In genomic region chr16:66005954-66006580, GRCm38 (mm10) we compare ENCODE assay signal across 9 mouse cellular contexts.
DNase-seq lines count a peak whose midpoint lies in the region; ATAC-seq and TF ChIP-seq lines count a peak whose summit lies in the region.
"Had no signal": no experiment of that assay in that cellular context is flagged by ENCODE, and none has a peak within 500 bp of the region (broad histone marks: within the 10 kb centered on the region; RNA-seq: fewer than 3 reads in every experiment).

No protein-coding gene starts in this region.

- no peaks in the 10 kb centered on the region for H3K9me3 ChIP-seq in kidney, embryonic 16.5 days (ENCODE audit: low read length)
- no peaks in the 10 kb centered on the region for H3K9me3 ChIP-seq in E14TG2a.4 (ENCODE audit: low read length)
- no peaks in the 10 kb centered on the region for H3K9me3 ChIP-seq in forebrain, embryonic 15.5 days
- H3K9me3 ChIP-seq: lung, embryonic 15.5 days had no signal

- 49% methylated on average over 7 of the region's 7 CpGs for WGBS in kidney, embryonic 16.5 days
- WGBS in forebrain, embryonic 15.5 days = 54% methylated on average over 7 of the region's 7 CpGs

- no peak for ATAC-seq in kidney, embryonic 16.5 days (ENCODE audit: low FRiP score, low TSS enrichment)
- peak; percentile 58; the same call in 1 of the 2 replicates for ATAC-seq in forebrain, embryonic 15.5 days (replicated peaks)
- no peak for ATAC-seq in inflammation-experienced regulatory T-cells, adult 6 months

- no peaks in the 10 kb centered on the region for H3K4me1 ChIP-seq in kidney, embryonic 16.5 days (ENCODE audit: insufficient read depth, low read length)
- no peaks in the 10 kb centered on the region for H3K4me1 ChIP-seq in E14TG2a.4 (replicated peaks; ENCODE audit: low read depth, low read length)
- no peaks in the 10 kb centered on the region for H3K4me1 ChIP-seq in forebrain, embryonic 15.5 days
- H3K4me1 ChIP-seq: lung, embryonic 15.5 days had no signal

- H3K4me3 ChIP-seq in kidney, embryonic 16.5 days (ENCODE audit: low read length) = no peak overlapping the region
- no peak overlapping the region for H3K4me3 ChIP-seq in E14TG2a.4 (replicated peaks; ENCODE audit: low read length)
- H3K4me3 ChIP-seq in forebrain, embryonic 15.5 days = no peak overlapping the region
- H3K4me3 ChIP-seq: lung, embryonic 15.5 days had no signal

- peak; percentile 69 for TF ChIP-seq CTCF in E14TG2a.4 (conservative IDR thresholded peaks at IDR 0.05; ENCODE audit: low read length)

- H3K27ac ChIP-seq in kidney, embryonic 16.5 days (ENCODE audit: low read length) = no peak overlapping the region
- H3K27ac ChIP-seq in forebrain, embryonic 15.5 days (replicated peaks) = no peak overlapping the region
- H3K27ac ChIP-seq: lung, embryonic 15.5 days had no signal

- H3K36me3 ChIP-seq in kidney, embryonic 16.5 days (ENCODE audit: insufficient read depth, low read length) = no peaks in the 10 kb centered on the region
- H3K36me3 ChIP-seq in E14TG2a.4 (ENCODE audit: insufficient read depth, low read length) = no peaks in the 10 kb centered on the region
- no peaks in the 10 kb centered on the region for H3K36me3 ChIP-seq in forebrain, embryonic 15.5 days
- H3K36me3 ChIP-seq: lung, embryonic 15.5 days had no signal

- H3K9ac ChIP-seq in kidney, embryonic 16.5 days (replicated peaks; ENCODE audit: low read length) = no peak overlapping the region
- H3K9ac ChIP-seq in forebrain, embryonic 15.5 days (replicated peaks) = no peak overlapping the region
- H3K9ac ChIP-seq: lung, embryonic 15.5 days had no signal

- no peak overlapping the region for H3K4me2 ChIP-seq in kidney, embryonic 16.5 days (replicated peaks; ENCODE audit: low read depth, low read length)
- H3K4me2 ChIP-seq in forebrain, embryonic 15.5 days (replicated peaks) = no peak overlapping the region
- H3K4me2 ChIP-seq: lung, embryonic 15.5 days had no signal

- DNase-seq in kidney, adult 18-20 months = peak; percentile 11
- peak; percentile 44 for DNase-seq in R1 (ENCODE audit: low read depth, low spot score)
- peak; percentile 11 to 66 for DNase-seq in layer of hippocampus, postnatal 25 days (ENCODE audit: extremely low spot score in 1 of 2, low spot score in 1 of 2)
- DNase-seq in right cerebral cortex, postnatal 25 days = peak; percentile 21

- H3K27me3 ChIP-seq in kidney, embryonic 16.5 days (ENCODE audit: insufficient read depth, low read length) = no peaks in the 10 kb centered on the region
- no peaks in the 10 kb centered on the region for H3K27me3 ChIP-seq in E14TG2a.4 (ENCODE audit: insufficient read depth, low read length)
- no peaks in the 10 kb centered on the region for H3K27me3 ChIP-seq in forebrain, embryonic 15.5 days
- H3K27me3 ChIP-seq: lung, embryonic 15.5 days had no signal
